Mouse (Mus musculus) liver, postnatal 0 days (tissue): Measurements from ENCODE around the gene Caap1. TPM values are rescaled to one million over a fixed set of nuclear protein-coding genes. Genes with fewer than 3 reads are reported as not detected.

Experiments used
- ATAC-seq: fragments of 200-750 bp; cut with Nextera tagmentation; 2 replicates; pipeline ENCODE4 v1.8.0; 2017; ENCODE audit warnings: mild to moderate bottlenecking, moderate library complexity
- DNase-seq: peaks from one replicate; pipeline ENCODE4 v3.0.0-alpha.2; 2016
- H3K27ac ChIP-seq: fragments of 300-500 bp; sonication (generic); 2 replicates; pipeline ENCODE4 v1.5.1; 2014; ENCODE audit warnings: antibody characterized with exemption, moderate library complexity, mild to moderate bottlenecking, low read depth
- H3K27me3 ChIP-seq: fragments of 300-500 bp; sonication (generic); 2 replicates; pipeline ENCODE4 v1.6.1; 2014; ENCODE audit warnings: low read length, control low read depth, mixed read lengths; ENCODE audit not compliant: insufficient read depth
- H3K36me3 ChIP-seq: fragments of 300-500 bp; sonication (generic); replicated peaks from 2 replicates; pipeline ENCODE4 v1.6.1; 2014; ENCODE audit warnings: mild to moderate bottlenecking, control low read depth, low read length, moderate library complexity, mixed read lengths; ENCODE audit not compliant: insufficient read depth
- H3K4me1 ChIP-seq: fragments of 300-500 bp; sonication (generic); 2 replicates; pipeline ENCODE4 v1.6.1; 2014; ENCODE audit warnings: antibody characterized with exemption, mild to moderate bottlenecking, control low read depth; ENCODE audit not compliant: insufficient read depth
- H3K4me2 ChIP-seq: fragments of 300-500 bp; sonication (generic); 2 replicates; pipeline ENCODE4 v1.6.1; 2014; ENCODE audit warnings: low read depth, mild to moderate bottlenecking, low read length, moderate library complexity, mixed read lengths
- H3K4me3 ChIP-seq: fragments of 300-500 bp; sonication (generic); 2 replicates; pipeline ENCODE4 v1.5.1; 2014; ENCODE audit warnings: low read depth, low read length
- H3K9ac ChIP-seq: fragments of 300-500 bp; sonication (generic); replicated peaks from 2 replicates; pipeline ENCODE4 v1.6.1; 2014; ENCODE audit warnings: mild to moderate bottlenecking, moderate library complexity
- H3K9me3 ChIP-seq: fragments of 300-500 bp; sonication (generic); 2 replicates; pipeline ENCODE4 v1.6.1; 2016; ENCODE audit warnings: mild to moderate bottlenecking, control low read depth, low read length, mixed read lengths
- CTCF ChIP-seq: sonication (generic); IDR thresholded peaks from 2 replicates; pipeline ENCODE4 v1.5.1; 2016; ENCODE audit warnings: antibody characterized with exemption, low read depth
- EP300 ChIP-seq: IDR thresholded peaks from 2 replicates; pipeline ENCODE4 v1.6.1; 2016; ENCODE audit warnings: antibody characterized with exemption, low read depth, mild to moderate bottlenecking
- WGBS: fragments of 180-500 bp; shearing (Covaris S2); extraction: QIAGEN DNeasy Blood & Tissue Kit; methylation state at CpG from one replicate; pipeline ENCODE4 v1.1.7; 2014; ENCODE audit not compliant: insufficient replicate concordance; 5-methylcytosine and 5-hydroxymethylcytosine counted together
- polyA plus RNA-seq: library from polyadenylated mRNA; unstranded; fragments of >200 nt; fragmentation: Nextera tagmentation; extraction: Ambion mirVana; gene quantifications from 2 replicates; pipeline ENCODE4 v1.2.1, GENCODE M21; 2015

The Caap1 gene
- polyA plus RNA-seq, 1 experiment from 2014 or later = 6.9 TPM

GRCm38 (mm10) chr4:94454857-94455256 lies 101.7 kb downstream of the Caap1 start:
- no peak for DNase-seq

More at GRCm38 (mm10) chr4:94454857-94455256, 101.7 kb downstream of the Caap1 start:
- H3K9ac ChIP-seq = no peak overlapping the region
- H3K9me3 ChIP-seq = 0 out of 2 replicates have a peak, but pooled peaks cover 2% of the 10 kb centered on the region
- no peak overlapping the region for H3K4me2 ChIP-seq
- no peak overlapping the region for H3K4me3 ChIP-seq
- ATAC-seq = no peak
- H3K4me1 ChIP-seq = no peaks in the 10 kb centered on the region
- no peaks in the 10 kb centered on the region for H3K27me3 ChIP-seq
- no peak for TF ChIP-seq EP300
- no peak for TF ChIP-seq CTCF
- no peak overlapping the region for H3K27ac ChIP-seq
- H3K36me3 ChIP-seq = no peaks in the 10 kb centered on the region
- 87% methylated on average over 1 of the region's 1 CpGs for WGBS

Other genes starting within 250 kb of the Caap1 start
- 0.34 TPM in 1 of 2 replicates, not detected in the other for gene Gm10306, start 250 bp downstream of the Caap1 start, polyA plus RNA-seq
- gene Plaa, start 46.4 kb upstream of the Caap1 start, polyA plus RNA-seq = 26.4 and 27.7 TPM in 2 replicates
- gene Ift74, start 57.7 kb upstream of the Caap1 start, polyA plus RNA-seq = 4.2 and 4.4 TPM in 2 replicates
- not detected in 2 replicates for gene Lrrc19, start 93.3 kb upstream of the Caap1 start, polyA plus RNA-seq
- 3.8 TPM in 2 replicates for gene Tek, start 182.5 kb upstream of the Caap1 start, polyA plus RNA-seq